Mouse (Mus musculus) small intestine, adult 2 months (tissue): ENCODE measurements around the gene Cox8a.

Experiments
- CTCF ChIP-seq: fragments of 200-500 bp; IDR thresholded peaks from 2 replicates; pipeline ENCODE4 v1.5.1; 2012; ENCODE audit warnings: low read depth, mild to moderate bottlenecking, control low read depth, inconsistent platforms, low read length, moderate library complexity, mixed read lengths; ENCODE audit not compliant: insufficient replicate concordance, insufficient read length; ENCODE audit errors: extremely low read depth
- POLR2A ChIP-seq: fragments of 200-500 bp; IDR thresholded peaks from 2 replicates; pipeline ENCODE4 v1.6.1; 2012; ENCODE audit warnings: low read depth, mild to moderate bottlenecking, control low read depth, inconsistent platforms, low read length, moderate library complexity

GRCm38 (mm10) chr19:7172051-7172866 lies 45.2 kb downstream of the Cox8a start:
- no peak for TF ChIP-seq CTCF
- no peak for TF ChIP-seq POLR2A
